Mouse (Mus musculus) CH12.LX (cell line): ENCODE measurements around the gene Cdyl. TPM values are rescaled to one million over a fixed set of nuclear protein-coding genes. Genes with fewer than 3 reads are reported as not detected.

Source experiments
- DNase-seq: peaks from one replicate; pipeline ENCODE4 v3.0.0-alpha.2; 2013; ENCODE audit errors: extremely low read depth
- H3K27ac ChIP-seq: 2 replicates; pipeline ENCODE4 v1.5.1; 2012; ENCODE audit warnings: low read depth, mild to moderate bottlenecking, control low read depth, moderate library complexity; ENCODE audit not compliant: insufficient read depth
- H3K27me3 ChIP-seq: replicated peaks from 2 replicates; pipeline ENCODE3; 2012; ENCODE audit warnings: inconsistent platforms
- H3K36me3 ChIP-seq, 2 experiments: replicated peaks in 1 of 2; 2 replicates each; pipeline versions ENCODE3 to v1.6.1; 2012; ENCODE audit warnings: inconsistent platforms in 1 of 2, low read length in 1 of 2, mild to moderate bottlenecking in 1 of 2, mixed read lengths in 1 of 2, moderate library complexity in 1 of 2; ENCODE audit not compliant: control insufficient read depth in 1 of 2, insufficient read depth in 1 of 2
- H3K4me1 ChIP-seq, 2 experiments: 2 replicates each; pipeline ENCODE4 v1.6.1; 2012; ENCODE audit warnings: inconsistent platforms in 1 of 2, moderate library complexity in 1 of 2; ENCODE audit not compliant: insufficient read depth in 2 of 2, control insufficient read depth in 1 of 2
- H3K4me2 ChIP-seq: 2 replicates; pipeline ENCODE4 v1.6.1; 2012; ENCODE audit warnings: low read depth, mild to moderate bottlenecking, control low read depth; ENCODE audit not compliant: poor library complexity, insufficient read depth, severe bottlenecking
- H3K4me3 ChIP-seq, 3 experiments: fragments of 150-350 bp in 1 of 3; sonication (generic) in 1 of 3; replicated peaks in 1 of 3; 2 replicates each; pipeline versions ENCODE3 to v1.5.1; 2011 to 2012; ENCODE audit warnings: low read depth in 2 of 3, low read length in 2 of 3, mild to moderate bottlenecking in 2 of 3, moderate library complexity in 2 of 3, control low read depth in 1 of 3, improper control_type of control experiment in 1 of 3, inconsistent platforms in 1 of 3, mixed read lengths in 1 of 3; ENCODE audit not compliant: poor library complexity in 1 of 3
- H3K79me2 ChIP-seq: replicated peaks from 2 replicates; pipeline ENCODE4 v1.6.1; 2012; ENCODE audit warnings: mild to moderate bottlenecking, moderate library complexity; ENCODE audit not compliant: control insufficient read depth, poor library complexity, insufficient read depth, severe bottlenecking; ENCODE audit errors: extremely low read depth
- H3K9ac ChIP-seq: 2 replicates; pipeline ENCODE4 v1.6.1; 2012; ENCODE audit warnings: low read depth, mild to moderate bottlenecking, control low read depth, moderate library complexity; ENCODE audit not compliant: insufficient read depth
- H3K9me3 ChIP-seq: replicated peaks from 2 replicates; pipeline ENCODE3; 2012; ENCODE audit warnings: low read length, inconsistent platforms, mixed read lengths
- CHD1 ChIP-seq: IDR thresholded peaks from 2 replicates; pipeline ENCODE4 v1.6.1; 2012; ENCODE audit warnings: low read depth, low read length, improper control_type of control experiment, inconsistent platforms
- E2F4 ChIP-seq: IDR thresholded peaks from 2 replicates; pipeline ENCODE4 v1.6.1; 2011; ENCODE audit warnings: low read depth, low read length, improper control_type of control experiment; ENCODE audit not compliant: insufficient replicate concordance
- ELF1 ChIP-seq: IDR thresholded peaks from 2 replicates; pipeline ENCODE4 v1.6.1; 2014; ENCODE audit warnings: low read depth, mild to moderate bottlenecking, inconsistent platforms, low read length, improper control_type of control experiment
- EP300 ChIP-seq: IDR thresholded peaks from 2 replicates; pipeline ENCODE4 v1.6.1; 2011; ENCODE audit warnings: low read length, improper control_type of control experiment
- ETS1 ChIP-seq: conservative IDR thresholded peaks from 2 replicates; pipeline ENCODE4 v1.6.1; 2012; ENCODE audit warnings: low read depth, mild to moderate bottlenecking, inconsistent platforms, low read length, improper control_type of control experiment, moderate library complexity
- JUND ChIP-seq: conservative IDR thresholded peaks from 2 replicates; pipeline ENCODE4 v1.6.1; 2011; ENCODE audit warnings: low read depth, low read length, improper control_type of control experiment
- MAFK ChIP-seq: IDR thresholded peaks from 2 replicates; pipeline ENCODE4 v1.6.1; 2011; ENCODE audit warnings: low read length, improper control_type of control experiment; ENCODE audit not compliant: insufficient replicate concordance
- MXI1 ChIP-seq: IDR thresholded peaks from 2 replicates; pipeline ENCODE4 v1.6.1; 2011; ENCODE audit warnings: mild to moderate bottlenecking, low read depth, low read length, improper control_type of control experiment
- MYC ChIP-seq: IDR thresholded peaks from 2 replicates; pipeline ENCODE4 v1.6.1; 2011; ENCODE audit warnings: low read depth, mild to moderate bottlenecking, improper control_type of control experiment, low read length
- POLR2AphosphoS2 ChIP-seq: IDR thresholded peaks from 2 replicates; pipeline ENCODE4 v1.6.1; 2011; ENCODE audit warnings: low read depth, low read length, improper control_type of control experiment
- RAD21 ChIP-seq: IDR thresholded peaks from 2 replicates; pipeline ENCODE4 v1.6.1; 2011; ENCODE audit warnings: low read depth, mild to moderate bottlenecking, low read length, improper control_type of control experiment, moderate library complexity
- SMC3 ChIP-seq: IDR thresholded peaks from 2 replicates; pipeline ENCODE4 v1.6.1; 2011; ENCODE audit warnings: low read depth, low read length, improper control_type of control experiment
- dilution Hi-C: fragments of 300-500 bp; cut with MboI; formaldehyde crosslinking; loops from 2 replicates; pipeline ENCODE4 v1.14.3; 2020; ENCODE audit warnings: low sequenced_read_pairs; ENCODE audit not compliant: extremely low pct_unique_long_range_greater_than_20kb, extremely low pct_ligation_motif_present
- in situ Hi-C: fragments of 300-500 bp; cut with MboI; formaldehyde crosslinking; loops from 3 replicates; pipeline ENCODE4 v1.14.3; 2019; ENCODE audit warnings: low sequenced_read_pairs, low pct_ligation_motif_present, low pct_unique_long_range_greater_than_20kb, mixed read lengths
- polyA plus RNA-seq: library from polyadenylated mRNA; unstranded; fragments of >175 nt; gene quantifications from 2 replicates; pipeline ENCODE4 v1.2.1, GENCODE M21; 2012; ENCODE audit warnings: low read depth; ENCODE audit not compliant: insufficient read length
- total RNA-seq, 2 experiments: library from RNA; depleted of rRNA; stranded (reverse); fragments of 300-350 nt in 1 of 2; fragments of >200 nt in 1 of 2; gene quantifications; 2 replicates each; pipeline ENCODE4 v1.2.3; 2012 to 2014

The Cdyl gene
- total and polyA plus RNA-seq, 3 experiments, result 5.7 to 9.1 (median 8.3) TPM

DNA sequence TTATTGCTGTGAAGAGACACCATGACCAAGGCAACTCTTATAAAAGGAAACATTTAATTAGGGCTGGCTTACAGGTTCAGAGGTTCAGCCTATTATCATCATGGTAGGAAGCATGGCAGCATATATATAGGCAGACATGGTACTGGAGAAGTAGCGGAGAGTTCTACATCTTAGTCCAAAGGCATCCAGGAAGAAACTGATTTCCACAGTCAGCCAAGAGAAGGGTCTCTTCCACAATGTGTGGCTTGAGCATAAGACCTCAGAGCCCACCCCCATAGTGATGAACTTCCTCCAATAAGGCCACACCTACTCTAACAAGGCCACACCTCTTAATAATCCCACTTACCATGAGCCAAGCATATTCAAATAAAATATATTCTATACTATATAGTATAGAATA is 17.3 kb downstream of the Cdyl start:
- DNase-seq, result no peak
- TF ChIP-seq E2F4 (no peak), POLR2AphosphoS2 (no peak), RAD21 (no peak), MYC (no peak), EP300 (no peak)
- H3K9ac ChIP-seq, result no peak overlapping the region
- H3K36me3 ChIP-seq, result no peaks in the 10 kb centered on the region
- H3K4me1 ChIP-seq, result peaks cover 2 to 7% of the 10 kb centered on the region in 2 experiments; a peak in 3 of 4 replicates
- in situ Hi-C loops (loop anchor here (10.0 kb wide), 1 partner anchor 288 kb away; no protein-coding TSS in a partner anchor), dilution Hi-C loops (no loop called here)
- no peaks in the 10 kb centered on the region for H3K9me3 ChIP-seq
- H3K4me2 ChIP-seq, result no peak overlapping the region
- no peaks in the 10 kb centered on the region for H3K79me2 ChIP-seq
- no peak overlapping the region for H3K4me3 ChIP-seq
- no peaks in the 10 kb centered on the region for H3K27me3 ChIP-seq
- H3K27ac ChIP-seq, result no peak overlapping the region

DNA sequence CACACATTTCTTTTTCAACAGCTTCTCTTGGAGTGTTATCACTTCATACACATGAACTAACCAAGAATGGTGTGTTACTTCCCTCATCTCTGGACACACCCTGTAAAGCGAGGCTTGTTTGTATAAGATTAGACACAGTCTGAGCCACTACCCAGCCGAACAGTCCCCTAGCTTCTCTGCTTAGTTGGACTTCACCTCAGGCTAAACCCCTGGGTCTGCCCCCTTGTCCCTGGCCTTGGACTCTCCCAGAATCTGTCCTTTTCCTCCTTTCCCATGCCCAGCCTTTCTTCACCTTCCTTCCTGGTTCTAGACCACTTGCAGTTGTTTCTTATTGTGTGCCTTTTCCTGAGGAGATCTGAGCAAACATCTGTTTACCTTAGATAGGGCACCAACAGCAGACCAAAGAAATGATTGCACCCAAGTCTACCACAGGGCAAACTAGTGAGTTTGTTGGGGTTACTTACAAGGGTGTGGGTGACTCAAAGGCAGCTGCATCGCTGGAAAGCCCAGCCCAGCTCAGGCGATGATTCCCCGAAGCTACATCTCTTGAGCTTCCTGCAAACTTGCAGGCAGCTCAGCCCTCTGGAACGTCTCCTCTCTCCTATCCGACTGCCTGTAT is 17.9 kb downstream of the Cdyl start:
- no peak for TF ChIP-seq SMC3
- no peak for TF ChIP-seq JUND
- TF ChIP-seq ETS1, result no peak
- TF ChIP-seq MXI1, result no peak
- no peak for TF ChIP-seq ELF1
- Histone ChIP-seq H3K4me1 (peaks cover 2 to 7% of the 10 kb centered on the region in 2 experiments; a peak in 3 of 4 replicates), H3K79me2 (no peaks in the 10 kb centered on the region), H3K36me3 (no peaks in the 10 kb centered on the region), H3K4me2 (no peak overlapping the region), H3K4me3 (no peak overlapping the region), H3K27me3 (no peaks in the 10 kb centered on the region), H3K27ac (no peak overlapping the region), H3K9me3 (no peaks in the 10 kb centered on the region), H3K9ac (no peak overlapping the region)
- no peak for DNase-seq
- in situ Hi-C loops (loop anchor here (10.0 kb wide), 1 partner anchor 287 kb away; no protein-coding TSS in a partner anchor), dilution Hi-C loops (no loop called here)

DNA sequence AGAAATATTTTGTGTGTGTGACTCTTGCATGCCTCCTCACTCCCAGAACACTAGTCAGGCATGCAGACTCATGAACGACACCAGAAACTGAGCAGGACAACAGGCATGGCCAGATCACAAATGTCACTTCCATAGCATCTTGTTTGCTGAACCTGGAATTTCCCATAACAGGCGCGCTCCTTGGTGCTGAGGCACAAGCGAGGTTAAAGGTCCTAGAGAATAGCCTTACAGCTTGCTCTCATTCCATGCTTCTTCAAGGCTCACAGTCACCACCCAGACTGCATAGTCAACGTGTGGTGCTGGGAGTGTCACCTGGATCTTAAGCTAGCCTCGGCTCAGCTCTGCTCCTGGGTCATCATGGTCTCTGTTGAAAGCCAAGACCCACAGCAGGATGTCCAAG is 19.1 kb downstream of the Cdyl start:
- dilution Hi-C loops, result no loop called here
- H3K4me1 ChIP-seq, result peaks cover 2 to 7% of the 10 kb centered on the region in 2 experiments; a peak in 3 of 4 replicates
- H3K79me2 ChIP-seq, result no peaks in the 10 kb centered on the region
- no peaks in the 10 kb centered on the region for H3K9me3 ChIP-seq
- H3K4me3 ChIP-seq, result no peak overlapping the region
- no peak overlapping the region for H3K27ac ChIP-seq
- H3K36me3 ChIP-seq, result no peaks in the 10 kb centered on the region
- no peak for DNase-seq
- no peak overlapping the region for H3K9ac ChIP-seq
- no peak for TF ChIP-seq MYC
- no peak for TF ChIP-seq MAFK
- no peak for TF ChIP-seq POLR2AphosphoS2
- TF ChIP-seq CHD1, result no peak
- H3K4me2 ChIP-seq, result no peak overlapping the region
- in situ Hi-C loops, result loop anchor here (10.0 kb wide), 1 partner anchor 286 kb away; no protein-coding TSS in a partner anchor
- no peaks in the 10 kb centered on the region for H3K27me3 ChIP-seq
